Mouse (Mus musculus) stomach, embryonic 16.5 days (tissue): ENCODE data around the gene Baiap2. TPM values are rescaled to one million over a fixed set of nuclear protein-coding genes. Genes with fewer than 3 reads are reported as not detected.

Experiments
- ATAC-seq: fragments of 200-750 bp; cut with Nextera tagmentation; 2 replicates; pipeline ENCODE4 v1.8.0; 2017; ENCODE audit warnings: moderate number of reproducible peaks, moderate TSS enrichment; ENCODE audit not compliant: insufficient read depth, low FRiP score
- H3K27ac ChIP-seq: fragments of 300-500 bp; sonication (generic); 2 replicates; pipeline ENCODE4 v1.5.1; 2014; ENCODE audit warnings: low read length
- H3K27me3 ChIP-seq: fragments of 300-500 bp; sonication (generic); 2 replicates; pipeline ENCODE4 v1.6.1; 2014; ENCODE audit warnings: low read length, control low read depth, mixed read lengths; ENCODE audit not compliant: control insufficient read depth, insufficient read depth
- H3K36me3 ChIP-seq: fragments of 300-500 bp; sonication (generic); 2 replicates; pipeline ENCODE4 v1.6.1; 2014; ENCODE audit warnings: low read length; ENCODE audit not compliant: control insufficient read depth, insufficient read depth
- H3K4me1 ChIP-seq: fragments of 300-500 bp; sonication (generic); 2 replicates; pipeline ENCODE4 v1.6.1; 2014; ENCODE audit warnings: low read length, control low read depth, mixed read lengths; ENCODE audit not compliant: control insufficient read depth, insufficient read depth
- H3K4me2 ChIP-seq: fragments of 300-500 bp; sonication (generic); 2 replicates; pipeline ENCODE4 v1.6.1; 2014; ENCODE audit warnings: low read depth, low read length, mixed read lengths
- H3K4me3 ChIP-seq: fragments of 300-500 bp; sonication (generic); replicated peaks from 2 replicates; pipeline ENCODE4 v1.5.1; 2014; ENCODE audit warnings: mild to moderate bottlenecking, low read length
- H3K9ac ChIP-seq: fragments of 300-500 bp; sonication (generic); 2 replicates; pipeline ENCODE4 v1.6.1; 2014; ENCODE audit warnings: low read length
- H3K9me3 ChIP-seq: fragments of 300-500 bp; sonication (generic); replicated peaks from 2 replicates; pipeline ENCODE4 v1.6.1; 2016; ENCODE audit warnings: low read length, control low read depth; ENCODE audit not compliant: control insufficient read depth
- WGBS: fragments of 180-500 bp; shearing (Covaris S2); extraction: QIAGEN DNeasy Blood & Tissue Kit; methylation state at CpG from one replicate; pipeline ENCODE4 v1.1.7; 2014; 5-methylcytosine and 5-hydroxymethylcytosine counted together
- polyA plus RNA-seq: library from polyadenylated mRNA; unstranded; fragments of >200 nt; fragmentation: Nextera tagmentation; extraction: Ambion mirVana; gene quantifications from 2 replicates; pipeline ENCODE4 v1.2.1, GENCODE M21; 2015

Gene Baiap2
- polyA plus RNA-seq, 1 experiment from 2014 or later: 41.4 TPM

DNA sequence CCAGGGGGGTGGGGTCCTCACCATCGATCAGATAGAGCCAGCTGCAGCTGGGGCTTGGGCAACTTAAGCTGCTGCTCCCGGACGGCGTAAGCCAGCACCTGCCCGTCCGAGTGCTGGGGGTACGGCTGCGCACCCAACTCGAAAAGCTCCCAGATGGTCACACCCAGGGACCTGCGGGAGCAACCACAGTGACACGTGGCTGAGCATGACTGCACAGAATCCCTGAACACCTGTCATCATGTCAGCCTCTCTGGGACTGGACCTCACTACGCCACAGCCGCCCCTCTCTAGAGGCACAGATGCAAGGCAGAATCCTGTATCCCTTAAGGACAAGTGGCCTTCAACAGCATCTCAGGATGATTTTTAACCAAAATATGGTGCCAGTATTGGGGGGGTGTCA, 70.1 kb downstream of the Baiap2 start:
- Histone ChIP-seq H3K27ac (no peak overlapping the region), H3K27me3 (no peaks in the 10 kb centered on the region), H3K4me1 (peaks cover 6% of the 10 kb centered on the region; the same call in 1 of the 2 replicates), H3K9me3 (no peaks in the 10 kb centered on the region), H3K36me3 (no peaks in the 10 kb centered on the region), H3K4me3 (no peak overlapping the region), H3K4me2 (no peak overlapping the region), H3K9ac (no peak overlapping the region; the same call in 1 of the 2 replicates)
- 83% methylated on average over 13 of the region's 13 CpGs for WGBS
- 0 out of 2 replicates have a peak, but pooled peaks have one; percentile 2 for ATAC-seq

DNA sequence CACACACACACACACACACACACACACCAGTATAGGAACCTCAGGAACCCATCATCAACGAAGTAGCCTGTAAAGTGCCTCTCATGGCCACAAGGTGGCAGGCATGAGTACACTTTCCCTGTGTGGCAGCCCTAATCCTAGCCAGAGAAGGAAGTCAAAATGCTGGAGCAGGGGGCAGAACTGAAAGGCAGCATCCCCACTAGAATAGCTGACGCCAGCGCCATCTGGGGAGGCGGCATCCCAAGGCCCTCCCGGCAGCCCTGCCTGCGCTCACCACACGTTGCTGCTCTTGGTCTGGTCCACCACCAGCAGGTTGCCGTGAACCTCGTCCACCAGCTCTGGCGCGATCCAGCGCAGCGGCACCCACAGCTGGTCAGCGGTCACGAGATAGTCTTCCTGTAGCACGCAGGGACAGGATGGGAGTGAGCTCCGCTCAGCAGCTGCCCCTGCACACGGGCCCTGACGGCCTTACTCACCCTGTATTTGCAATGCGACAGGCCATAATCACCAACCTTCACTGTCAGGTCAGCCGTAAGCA, 70.7 kb downstream of the Baiap2 start:
- no peaks in the 10 kb centered on the region for H3K9me3 ChIP-seq
- no peaks in the 10 kb centered on the region for H3K27me3 ChIP-seq
- 8% methylated on average over 21 of the region's 21 CpGs for WGBS
- H3K36me3 ChIP-seq: no peaks in the 10 kb centered on the region
- peak overlapping the region; percentile 72 for H3K4me2 ChIP-seq
- H3K27ac ChIP-seq: no peak overlapping the region
- peak overlapping the region; percentile 66 for H3K9ac ChIP-seq
- H3K4me1 ChIP-seq: peaks cover 6% of the 10 kb centered on the region; the same call in 1 of the 2 replicates
- H3K4me3 ChIP-seq: peak overlapping the region; percentile 39
- ATAC-seq: peak; percentile 63; the same call in 1 of the 2 replicates

DNA sequence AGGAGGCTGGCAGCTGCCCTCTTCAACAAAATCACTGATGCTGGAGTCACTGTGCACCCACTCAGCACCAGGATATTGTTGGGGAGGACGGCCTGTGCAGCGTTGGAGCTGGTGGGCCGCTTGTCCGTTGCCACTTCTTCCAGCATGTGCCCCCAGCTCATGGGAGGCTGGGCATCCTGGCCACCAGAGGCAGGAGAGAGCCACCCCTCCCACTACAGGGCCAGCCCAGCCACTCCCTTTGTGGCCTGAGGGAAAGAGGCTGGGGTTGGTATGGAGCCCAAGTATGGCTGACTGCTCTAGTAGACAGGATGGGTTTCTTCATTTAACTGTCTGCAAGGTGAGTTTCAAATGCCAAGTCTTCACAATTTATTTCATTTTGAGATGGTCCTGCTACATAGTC, 72.2 kb downstream of the Baiap2 start:
- H3K36me3 ChIP-seq: no peaks in the 10 kb centered on the region
- no peak overlapping the region for H3K4me2 ChIP-seq
- H3K9me3 ChIP-seq: no peaks in the 10 kb centered on the region
- H3K27ac ChIP-seq: no peak overlapping the region
- 91% methylated on average over 4 of the region's 4 CpGs for WGBS
- ATAC-seq: no peak
- peaks cover 6% of the 10 kb centered on the region; the same call in 1 of the 2 replicates for H3K4me1 ChIP-seq
- H3K4me3 ChIP-seq: no peak overlapping the region
- no peak overlapping the region for H3K9ac ChIP-seq
- H3K27me3 ChIP-seq: no peaks in the 10 kb centered on the region

DNA sequence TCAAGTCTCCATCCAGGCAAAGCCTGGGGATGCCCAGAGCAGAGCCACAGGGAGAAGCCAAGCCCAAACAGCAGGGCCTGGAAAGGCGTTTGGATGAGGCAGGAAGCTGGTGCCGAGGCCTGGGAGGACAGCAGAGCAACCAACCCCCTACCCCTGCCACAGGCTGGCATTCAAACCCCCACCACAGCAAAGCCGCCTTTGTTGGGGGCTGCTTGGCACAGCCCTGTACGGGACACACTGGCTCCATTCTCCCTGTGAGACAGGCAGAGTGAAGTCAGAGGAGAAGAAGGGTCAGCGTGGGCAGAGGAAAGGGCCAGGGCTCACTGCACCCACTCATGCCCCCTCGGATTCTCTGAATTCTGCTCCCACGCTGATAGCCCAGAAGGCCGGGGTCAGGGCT, 74.4 kb downstream of the Baiap2 start:
- no peak overlapping the region for H3K4me3 ChIP-seq
- peaks cover 6% of the 10 kb centered on the region; the same call in 1 of the 2 replicates for H3K4me1 ChIP-seq
- 85% methylated on average over 8 of the region's 8 CpGs for WGBS
- H3K36me3 ChIP-seq: no peaks in the 10 kb centered on the region
- H3K9ac ChIP-seq: no peak overlapping the region
- no peak overlapping the region for H3K4me2 ChIP-seq
- no peak overlapping the region for H3K27ac ChIP-seq
- ATAC-seq: no peak
- no peaks in the 10 kb centered on the region for H3K9me3 ChIP-seq
- H3K27me3 ChIP-seq: no peaks in the 10 kb centered on the region

DNA sequence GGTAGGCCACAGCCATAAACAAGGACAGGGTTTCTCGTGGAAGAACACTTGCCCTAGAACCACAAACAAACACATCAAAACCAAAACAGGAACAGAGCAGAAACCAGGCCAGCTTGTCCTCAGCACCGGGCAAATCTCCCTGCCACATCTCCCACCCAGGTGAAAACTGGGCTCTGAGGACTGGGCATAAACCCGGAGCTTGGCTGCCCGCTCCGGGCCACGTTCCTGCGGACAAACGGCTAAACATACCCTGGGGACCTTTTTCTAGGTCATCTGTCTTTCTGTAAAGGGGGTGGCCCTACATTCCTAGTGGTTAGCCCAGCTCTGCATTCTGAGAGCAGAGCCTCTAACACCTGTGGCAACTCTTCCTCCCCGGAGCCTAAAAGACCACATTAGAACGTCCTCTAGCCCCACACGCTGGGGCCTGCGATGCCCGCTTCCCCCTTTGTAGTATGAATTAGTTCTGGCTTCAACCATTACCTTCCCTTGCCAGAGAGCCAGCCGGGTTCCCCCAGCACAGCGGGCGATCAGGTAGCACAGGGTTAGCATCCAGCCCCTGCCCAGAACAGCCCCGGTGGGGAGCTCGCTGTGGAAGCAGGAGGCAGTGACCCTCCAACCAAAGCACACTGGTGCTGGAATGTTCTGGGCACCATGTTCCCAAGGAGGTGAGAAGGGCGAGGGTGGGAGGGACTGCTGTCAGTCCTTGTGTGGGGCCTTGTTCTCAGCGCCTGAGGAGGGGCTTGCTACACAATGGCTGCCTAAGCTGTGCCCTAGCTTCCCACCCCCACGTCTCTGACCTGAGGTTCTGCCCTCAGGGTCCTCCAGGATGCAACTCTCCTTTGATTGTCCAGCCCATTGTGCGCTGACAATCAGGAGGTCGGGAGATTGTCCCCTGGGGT, 77.2 kb downstream of the Baiap2 start:
- H3K27ac ChIP-seq: no peak overlapping the region
- H3K27me3 ChIP-seq: no peaks in the 10 kb centered on the region
- no peaks in the 10 kb centered on the region for H3K4me1 ChIP-seq
- H3K9me3 ChIP-seq: no peaks in the 10 kb centered on the region
- 67% methylated on average over 23 of the region's 23 CpGs for WGBS
- ATAC-seq: no peak
- no peak overlapping the region for H3K4me3 ChIP-seq
- no peak overlapping the region for H3K9ac ChIP-seq
- no peak overlapping the region for H3K4me2 ChIP-seq
- no peaks in the 10 kb centered on the region for H3K36me3 ChIP-seq

DNA sequence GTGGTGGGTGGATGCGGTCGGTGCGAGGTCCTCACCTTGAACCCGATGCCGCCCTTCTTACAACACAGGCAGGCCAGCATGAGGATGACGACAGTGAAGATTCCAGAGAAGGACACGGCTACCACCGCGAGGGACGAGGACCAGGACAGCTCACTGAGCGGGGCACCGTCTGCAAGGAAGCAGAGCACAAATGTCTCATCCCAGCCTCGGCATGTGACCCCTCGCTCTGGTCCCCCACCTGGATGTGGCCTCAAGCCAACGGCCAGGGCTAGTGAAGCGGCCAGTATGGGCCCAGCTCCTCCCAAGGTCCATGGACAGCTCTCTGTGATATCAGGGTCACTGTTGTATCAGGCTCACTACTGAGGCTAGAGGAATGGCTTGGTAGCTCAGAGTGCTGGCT, 78.8 kb downstream of the Baiap2 start:
- Histone ChIP-seq H3K27ac (no peak overlapping the region), H3K9me3 (no peaks in the 10 kb centered on the region), H3K4me3 (no peak overlapping the region), H3K4me1 (no peaks in the 10 kb centered on the region), H3K36me3 (no peaks in the 10 kb centered on the region), H3K4me2 (no peak overlapping the region), H3K9ac (no peak overlapping the region), H3K27me3 (no peaks in the 10 kb centered on the region)
- 90% methylated on average over 16 of the region's 16 CpGs for WGBS
- no peak for ATAC-seq

DNA sequence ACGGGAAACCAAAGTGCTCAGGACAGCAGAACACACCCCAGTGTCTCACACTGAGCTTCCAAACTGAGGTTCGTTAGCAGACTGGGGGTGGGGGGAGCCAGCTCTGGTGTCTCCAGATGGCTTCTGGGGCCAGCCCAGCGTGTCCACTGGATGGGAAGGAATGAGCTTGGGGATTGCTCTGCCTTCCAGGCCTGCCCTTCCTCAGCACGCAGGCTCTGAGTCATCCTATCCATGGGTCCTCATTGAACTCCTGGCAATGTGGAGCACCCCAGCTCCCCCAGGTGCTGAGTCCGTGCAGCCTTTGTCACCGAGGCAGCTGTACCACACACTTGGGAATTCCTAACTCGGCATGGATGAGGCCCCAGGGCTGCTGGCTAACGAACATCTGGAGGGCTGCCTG, 79.7 kb downstream of the Baiap2 start:
- 62% methylated on average over 8 of the region's 8 CpGs for WGBS

DNA sequence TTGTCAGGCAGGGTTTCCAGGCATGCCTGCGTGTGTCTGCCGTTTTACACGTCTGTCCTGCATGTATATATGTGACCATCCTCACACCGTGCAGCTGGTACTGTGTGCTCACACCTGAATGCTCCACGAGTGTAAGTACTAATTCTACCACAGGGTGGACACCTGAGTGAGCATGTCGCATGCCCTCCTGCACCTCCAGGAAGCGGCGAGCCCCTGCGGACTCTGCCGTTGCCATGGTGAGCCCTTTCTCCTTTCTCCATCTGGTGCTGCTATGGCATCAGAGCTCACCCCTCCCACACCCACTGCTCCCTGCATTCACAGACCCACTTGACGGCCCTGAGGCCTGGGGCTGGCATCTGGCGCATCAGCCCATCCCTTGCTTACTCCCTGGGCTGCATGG, 80.3 kb downstream of the Baiap2 start:
- H3K9me3 ChIP-seq: no peaks in the 10 kb centered on the region
- no peak overlapping the region for H3K4me3 ChIP-seq
- 0 out of 2 replicates have a peak overlapping the region, but pooled peaks have one; percentile 24 for H3K9ac ChIP-seq
- H3K27ac ChIP-seq: no peak overlapping the region
- no peaks in the 10 kb centered on the region for H3K36me3 ChIP-seq
- H3K4me2 ChIP-seq: no peak overlapping the region
- 67% methylated on average over 12 of the region's 12 CpGs for WGBS
- H3K27me3 ChIP-seq: no peaks in the 10 kb centered on the region
- H3K4me1 ChIP-seq: no peaks in the 10 kb centered on the region
- ATAC-seq: no peak

More for the DNA sequence above, 79.7 kb downstream of the Baiap2 start:
- Histone ChIP-seq H3K4me3 (no peak overlapping the region), H3K9me3 (no peaks in the 10 kb centered on the region), H3K36me3 (no peaks in the 10 kb centered on the region), H3K4me1 (no peaks in the 10 kb centered on the region), H3K9ac (no peak overlapping the region), H3K27ac (no peak overlapping the region), H3K4me2 (no peak overlapping the region), H3K27me3 (no peaks in the 10 kb centered on the region)
- ATAC-seq: no peak

DNA sequence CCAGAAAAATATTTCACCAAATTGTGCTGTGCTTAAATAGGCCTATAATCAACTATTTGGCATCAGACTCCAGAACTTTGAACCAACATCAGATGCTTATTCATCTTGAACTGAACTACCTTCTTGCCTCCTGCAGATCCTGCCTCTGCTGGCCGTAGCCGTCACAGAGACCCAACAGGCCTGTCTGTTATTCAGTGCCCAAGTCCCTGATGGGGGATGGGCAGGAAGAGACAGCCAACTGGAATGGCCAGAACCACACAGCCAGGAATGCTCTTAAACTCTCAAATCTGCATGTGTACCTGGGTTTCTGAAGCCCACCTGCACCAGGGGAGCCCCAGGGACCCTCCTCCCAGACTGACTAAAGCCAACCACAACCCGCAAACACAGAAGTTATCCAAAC, 84.4 kb downstream of the Baiap2 start:
- H3K4me2 ChIP-seq: no peak overlapping the region
- H3K27ac ChIP-seq: no peak overlapping the region
- WGBS: 82% methylated on average over 3 of the region's 3 CpGs
- H3K9me3 ChIP-seq: no peaks in the 10 kb centered on the region
- H3K27me3 ChIP-seq: no peaks in the 10 kb centered on the region
- H3K4me3 ChIP-seq: no peak overlapping the region
- ATAC-seq: no peak
- no peak overlapping the region for H3K9ac ChIP-seq
- H3K4me1 ChIP-seq: peaks cover 5% of the 10 kb centered on the region
- no peaks in the 10 kb centered on the region for H3K36me3 ChIP-seq
